Mouse (Mus musculus) MEL-GATA-1-ER (cell line): Measurements from ENCODE around the gene Rps12.
"Not testable (repeated sequence)": the region's sequence is repeated elsewhere in the genome, so short reads cannot be mapped to it uniquely, and the experiment has no call there.

Source experiments
- DNase-seq: peaks from one replicate; pipeline ENCODE4 v3.0.0-alpha.2; 2012; ENCODE audit warnings: low read depth; ENCODE audit errors: extremely low read depth

Rps12 gene

GRCm38 (mm10) chr10:23787062-23787821 lies at the start of gene Rps12:
Gene Rps12 (minus strand): TSS chr10:23787275.
- peak; percentile 95 for DNase-seq

DNA sequence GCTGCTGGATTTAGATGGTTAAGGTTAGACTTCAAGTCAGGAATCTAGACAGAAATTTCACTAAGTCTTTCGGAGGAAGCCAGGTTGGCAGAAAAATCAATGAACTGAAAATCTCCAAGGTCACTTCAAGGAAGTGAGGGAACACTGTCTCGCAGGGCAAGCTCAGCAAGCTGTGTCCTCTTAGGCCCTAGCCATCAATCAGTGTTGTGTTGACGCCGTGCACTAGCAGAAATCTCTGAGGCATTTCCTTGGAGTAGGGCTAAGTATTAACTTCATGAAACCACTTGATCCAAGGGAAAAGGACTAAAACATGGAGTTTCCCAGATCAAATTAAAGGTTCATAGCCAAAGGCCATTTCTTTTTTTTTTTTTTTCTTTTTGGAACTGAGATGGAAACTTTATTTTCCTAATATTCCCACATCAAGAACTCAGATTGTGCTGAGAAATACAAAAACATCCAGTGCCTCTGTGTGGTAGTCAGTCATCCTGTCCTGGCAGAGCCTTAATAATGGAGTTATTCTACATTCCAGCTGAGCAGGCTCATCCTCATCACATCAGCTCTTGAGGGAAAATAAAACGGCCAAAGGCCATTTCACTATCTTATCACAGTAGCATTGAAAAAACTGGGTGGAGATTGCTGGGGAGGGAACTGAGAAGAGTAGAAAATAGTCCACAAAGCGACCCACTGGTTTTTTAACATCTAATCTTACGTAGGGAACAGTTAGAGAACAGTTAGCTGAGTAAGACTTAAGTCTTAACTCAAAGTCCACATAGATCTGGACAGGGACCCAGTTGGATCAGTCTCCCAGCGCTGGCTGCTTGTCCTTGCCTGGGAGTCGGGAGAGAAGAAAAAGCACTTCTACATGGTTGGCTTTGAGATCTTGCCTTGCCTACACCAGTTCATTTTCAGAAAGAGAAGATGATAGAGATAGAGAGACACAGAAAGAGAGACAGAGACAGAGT lies 49.2 kb upstream of the Rps12 start:
- DNase-seq: no peak

DNA sequence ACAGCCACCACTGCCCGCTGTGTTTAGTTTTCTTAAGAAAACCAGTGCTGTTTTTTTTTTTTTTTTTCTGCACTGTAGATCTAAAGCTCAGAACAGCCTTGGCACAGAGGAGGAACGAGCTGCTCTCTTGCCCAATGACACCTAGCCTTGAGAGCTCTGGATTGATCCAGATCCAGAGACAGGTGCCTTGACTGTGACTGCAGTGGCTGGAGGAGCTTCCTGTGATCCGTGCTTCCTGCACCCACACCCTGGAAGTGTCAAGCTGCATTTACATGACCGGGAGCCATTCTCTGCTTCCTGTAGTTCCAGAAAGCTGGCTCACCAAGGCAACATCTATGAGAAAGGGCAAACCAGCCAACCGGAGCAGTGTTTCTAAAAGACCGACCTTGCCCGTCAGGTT lies 39.4 kb upstream of the Rps12 start:
- no peak for DNase-seq

DNA sequence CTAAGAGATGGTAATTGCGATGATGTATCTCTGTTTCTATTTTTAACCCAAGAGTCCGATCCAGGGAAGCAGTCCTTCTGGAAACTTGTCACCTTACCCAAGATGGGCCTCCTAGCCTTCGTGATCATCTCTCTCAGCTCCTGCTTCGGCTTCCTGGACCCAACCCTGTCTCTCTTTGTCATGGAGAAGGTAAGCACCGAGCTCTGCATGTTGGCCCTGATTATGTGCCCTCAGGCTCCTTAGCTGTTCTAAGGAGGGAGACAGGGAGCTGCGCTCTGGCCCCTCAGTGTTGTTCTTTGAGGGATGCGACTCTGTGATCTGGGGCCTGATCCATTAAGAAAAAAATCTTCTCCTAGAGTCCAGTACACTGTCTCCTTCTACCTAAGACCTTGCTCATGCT lies 29.2 kb upstream of the Rps12 start:
- no peak for DNase-seq

- peak; percentile 36 for DNase-seq
Observed at GRCm38 (mm10) chr10:23815168-23815567, 28.1 kb upstream of the Rps12 start.

GRCm38 (mm10) chr10:23812852-23813766 lies 26.0 kb upstream of the Rps12 start:
- no peak for DNase-seq

DNA sequence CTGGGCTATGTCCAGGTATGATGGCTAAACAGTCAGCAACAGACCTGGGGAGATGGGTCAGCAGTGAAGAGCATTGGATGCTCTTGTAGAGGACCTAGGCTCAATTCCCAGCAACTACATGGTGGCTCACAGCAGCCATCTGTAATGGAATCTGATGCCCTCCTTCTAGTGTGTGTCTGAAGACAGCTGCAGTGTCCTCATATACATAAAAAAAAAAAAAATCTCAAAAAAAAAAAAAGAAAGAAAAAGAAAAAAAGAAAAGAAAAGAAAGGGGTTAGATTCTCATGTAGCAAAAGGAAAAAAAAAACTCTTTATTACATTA lies 25.3 kb upstream of the Rps12 start:
- no peak for DNase-seq

GRCm38 (mm10) chr10:23811635-23812437 lies 24.8 kb upstream of the Rps12 start:
- DNase-seq: peak; percentile 44

- no peak for DNase-seq
Observed at GRCm38 (mm10) chr10:23806201-23806600, 19.1 kb upstream of the Rps12 start.

DNA sequence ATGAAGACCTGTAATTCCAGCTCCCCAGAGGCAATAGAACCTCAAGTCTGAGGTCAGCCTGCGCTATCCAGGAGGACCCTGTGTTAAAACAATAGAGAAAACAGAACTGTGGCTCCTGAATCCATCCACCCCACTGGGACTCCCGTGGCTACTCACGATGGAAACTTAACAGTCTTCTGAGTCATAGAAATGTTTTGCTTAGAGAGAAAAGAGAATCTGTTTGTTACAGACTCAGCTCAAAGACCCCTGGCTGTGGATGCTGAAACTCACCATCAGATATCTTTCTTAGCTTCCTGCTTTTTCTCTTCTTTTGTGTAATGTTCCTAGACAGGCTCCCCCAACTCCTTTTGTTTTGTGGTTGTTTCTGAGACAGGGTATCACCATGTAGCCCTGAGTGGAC lies 17.6 kb upstream of the Rps12 start:
- DNase-seq: no peak

- DNase-seq: no peak
Observed at GRCm38 (mm10) chr10:23802911-23803310, 15.8 kb upstream of the Rps12 start.

DNA sequence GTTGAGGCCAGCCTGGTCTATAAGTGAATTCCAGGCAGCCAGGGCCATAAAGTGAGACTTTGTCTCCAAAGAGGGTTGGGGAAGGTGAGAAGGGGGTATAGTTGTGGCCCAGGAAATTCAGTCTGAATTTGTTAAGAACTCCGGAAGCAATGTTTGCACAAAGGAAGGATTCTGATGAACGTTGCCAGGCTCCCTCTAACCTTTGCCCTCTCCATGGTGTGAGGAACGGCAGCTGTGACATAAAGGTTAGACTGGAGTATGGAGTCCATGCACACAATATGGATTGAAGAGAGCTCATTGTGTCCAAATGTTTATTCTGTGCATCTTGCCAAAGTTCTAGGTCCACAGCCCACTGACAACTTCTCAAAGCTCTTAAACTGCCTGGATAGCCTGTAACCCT lies 12.9 kb upstream of the Rps12 start:
- no peak for DNase-seq

- no peak for DNase-seq
Observed at GRCm38 (mm10) chr10:23798142-23798541, 11.1 kb upstream of the Rps12 start.

DNA sequence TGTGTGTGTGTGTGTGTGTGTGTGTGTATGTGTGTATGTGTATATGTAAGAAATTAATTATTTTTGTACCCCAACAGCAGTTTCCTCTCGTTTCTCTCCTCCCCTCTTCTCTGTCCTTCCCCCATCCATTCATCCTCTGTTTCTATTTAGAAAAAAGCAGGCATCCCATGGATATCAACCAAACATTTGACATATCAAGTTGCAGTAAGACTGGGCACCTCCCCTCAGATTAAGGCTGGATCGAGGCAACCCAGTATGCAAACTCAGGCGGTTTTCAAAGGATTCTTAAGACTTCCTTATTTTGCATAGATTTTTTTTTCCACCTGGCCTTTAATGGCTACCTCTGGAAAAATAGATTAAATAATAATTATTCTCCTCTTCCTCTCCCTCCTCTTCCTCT lies 10.5 kb upstream of the Rps12 start:
- no peak for DNase-seq

DNA sequence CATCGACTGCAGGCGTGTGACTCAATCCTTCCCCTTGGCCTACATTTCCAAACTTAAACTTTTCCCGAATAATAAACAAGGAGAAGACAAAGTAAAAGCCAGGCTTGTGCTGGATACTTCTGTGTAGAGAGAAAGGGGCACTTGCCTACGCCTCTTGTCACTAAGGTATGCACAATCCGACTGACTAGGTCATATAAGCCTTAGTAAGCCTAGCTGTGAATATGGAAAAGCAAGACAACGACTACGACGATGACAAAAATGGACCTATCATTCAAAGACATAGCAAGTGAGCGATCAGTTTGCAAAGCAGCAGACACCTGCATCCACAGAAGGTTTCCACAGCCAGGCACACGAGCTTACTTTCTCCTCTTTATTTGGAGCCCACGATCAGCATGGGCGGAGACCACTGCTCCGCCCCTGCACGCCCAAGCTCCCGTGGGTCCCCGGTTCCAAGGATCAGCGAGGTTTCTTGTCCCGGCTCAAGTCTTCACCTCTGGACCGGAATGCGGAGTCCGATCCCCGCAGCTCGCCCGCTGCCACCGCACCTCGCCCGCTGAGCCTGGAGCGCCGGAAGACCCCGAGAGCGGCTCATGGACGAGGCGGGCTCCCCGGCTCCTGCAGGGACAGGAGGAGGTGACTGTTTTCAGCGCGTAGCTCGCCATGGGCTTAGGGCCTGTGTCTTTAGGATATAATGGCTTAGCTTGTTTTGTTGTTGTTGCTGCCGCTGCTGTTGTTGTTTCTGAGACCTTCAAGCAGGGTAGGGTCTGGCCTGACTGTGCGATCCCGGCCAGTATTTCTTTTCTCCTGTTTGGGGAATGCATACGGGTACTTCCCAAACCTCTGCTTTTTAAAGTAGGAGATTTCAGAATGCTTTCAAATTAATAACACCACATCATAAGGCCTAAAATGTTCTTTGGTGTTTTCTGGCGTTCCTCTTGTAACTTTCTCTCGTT lies 9.8 kb upstream of the Rps12 start, which contains the start of gene Slc18b1:
Slc18b1 (plus strand) TSS at position 436 of the 953 bp plus-strand sequence.
- DNase-seq: no peak

GRCm38 (mm10) chr10:23795871-23796520 lies 8.9 kb upstream of the Rps12 start:
- no peak for DNase-seq

DNA sequence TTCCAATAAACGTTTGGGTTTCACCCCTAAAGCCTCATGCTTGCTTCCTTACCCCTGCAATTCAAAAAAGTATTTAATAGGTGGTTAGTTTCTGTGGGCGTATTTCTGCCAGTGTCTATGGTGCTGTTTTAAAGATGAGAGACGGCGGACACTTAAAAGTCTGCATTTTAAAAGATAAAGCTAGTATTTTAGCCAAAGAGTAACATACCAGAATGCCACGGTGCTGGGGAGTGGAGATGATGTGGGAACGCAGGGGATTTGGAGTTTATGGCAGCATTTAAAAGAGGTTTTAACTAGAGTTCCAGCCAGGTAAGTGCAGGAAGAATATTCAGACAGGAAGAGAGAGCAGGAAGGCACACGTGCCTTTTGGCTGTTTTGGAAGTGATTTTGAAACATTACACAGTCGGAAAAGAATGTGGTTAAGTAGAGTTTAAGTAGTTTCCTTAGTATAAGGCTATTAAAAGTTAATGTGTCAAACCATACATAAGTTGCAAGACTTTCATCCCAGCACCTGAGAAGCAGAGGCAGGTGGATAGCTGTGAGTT lies 1.1 kb upstream of the Rps12 start:
- no peak for DNase-seq

DNA sequence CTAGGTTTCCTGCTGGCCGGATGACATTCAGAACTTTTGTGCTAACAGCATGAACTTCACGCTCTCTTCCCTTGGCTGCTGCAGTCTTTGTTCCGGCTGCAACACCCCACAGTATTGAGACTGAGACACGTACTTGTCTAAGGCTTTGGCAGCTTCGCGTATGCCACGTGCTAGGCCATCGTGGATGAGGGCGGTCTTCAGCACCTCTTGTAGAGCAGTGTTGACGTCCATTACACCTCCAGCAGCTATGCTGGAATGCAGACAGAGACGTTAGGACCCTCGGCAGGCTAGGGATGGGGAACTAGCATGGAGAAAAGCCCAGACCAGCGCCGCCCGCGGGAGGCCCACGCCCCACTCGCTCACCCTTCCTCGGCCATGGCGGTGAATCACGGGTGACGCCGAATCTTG lies 440 bp downstream of the Rps12 start:
- not testable (repeated sequence) for DNase-seq

DNA sequence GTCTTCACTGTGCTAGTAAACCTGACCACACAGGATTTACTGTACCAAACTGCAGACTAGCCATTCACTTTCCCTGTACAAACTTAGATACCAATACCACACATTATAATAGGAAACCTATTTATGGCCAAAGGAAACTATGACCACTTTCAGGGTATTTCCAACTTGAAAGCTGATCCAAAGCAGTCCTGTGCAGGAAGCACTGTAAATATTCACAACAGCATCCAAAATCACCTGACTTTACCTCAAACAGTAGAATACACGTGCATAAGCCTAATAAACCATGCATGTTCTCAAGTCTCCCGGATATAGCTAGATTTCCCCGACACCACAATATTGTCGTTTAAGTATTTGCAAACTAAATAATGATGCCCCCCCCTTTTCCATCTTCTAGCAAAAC lies 1.0 kb downstream of the Rps12 start:
- no peak for DNase-seq
